Mouse (Mus musculus) adrenal gland, adult (tissue): Measurements from ENCODE around the gene BC025446.
A peak's percentile ranks its signal among the peaks of the same experiment; 100 is the strongest.

Experiments
- DNase-seq, 2 experiments: peaks; one replicate each; pipeline ENCODE4 v3.0.0; 2022 to 2023; ENCODE audit warnings: low spot score in 1 of 2; ENCODE audit not compliant: inconsistent age in 2 of 2

The BC025446 gene

GRCm38 (mm10) chr15:75215778-75216691 is at the start of gene BC025446:
Gene BC025446 (plus strand): TSS chr15:75216376.
- no peak for DNase-seq

GRCm38 (mm10) chr15:75175506-75175905 is 40.7 kb upstream of the BC025446 start:
- DNase-seq = peak; percentile 17 to 67

GRCm38 (mm10) chr15:75186291-75186690 is 29.9 kb upstream of the BC025446 start:
- no peak for DNase-seq

GRCm38 (mm10) chr15:75189116-75189515 is 27.1 kb upstream of the BC025446 start:
- peak in 1 of 2 experiments; percentile 30 for DNase-seq

- peak in 1 of 2 experiments; percentile 36 for DNase-seq
Measured at GRCm38 (mm10) chr15:75190560-75190959, 25.6 kb upstream of the BC025446 start.

GRCm38 (mm10) chr15:75216831-75217230 is 655 bp downstream of the BC025446 start:
- DNase-seq = no peak

- DNase-seq = no peak
Measured at GRCm38 (mm10) chr15:75221942-75222341, 5.8 kb downstream of the BC025446 start.

GRCm38 (mm10) chr15:75237736-75238288 is 21.6 kb downstream of the BC025446 start:
- DNase-seq = no peak

- no peak for DNase-seq
Measured at GRCm38 (mm10) chr15:75240558-75240957, 24.4 kb downstream of the BC025446 start.

GRCm38 (mm10) chr15:75242756-75243640 is 26.8 kb downstream of the BC025446 start:
- no peak for DNase-seq

- no peak for DNase-seq
Measured at GRCm38 (mm10) chr15:75254671-75255070, 38.5 kb downstream of the BC025446 start.

GRCm38 (mm10) chr15:75265863-75266262 is 49.7 kb downstream of the BC025446 start:
- DNase-seq = no peak

GRCm38 (mm10) chr15:75266626-75267025 is 50.5 kb downstream of the BC025446 start:
- no peak for DNase-seq

- no peak for DNase-seq
Measured at GRCm38 (mm10) chr15:75268121-75268520, 51.9 kb downstream of the BC025446 start, which contains the start of gene Ly6f. Gene Ly6f (plus strand): TSS chr15:75268421.

GRCm38 (mm10) chr15:75268916-75269829 is 53.0 kb downstream of the BC025446 start:
- DNase-seq = no peak

- no peak for DNase-seq
Measured at GRCm38 (mm10) chr15:75270169-75270568, 54.0 kb downstream of the BC025446 start.

GRCm38 (mm10) chr15:75270691-75271362 is 54.7 kb downstream of the BC025446 start:
- DNase-seq = no peak

GRCm38 (mm10) chr15:75271426-75271825 is 55.2 kb downstream of the BC025446 start:
- no peak for DNase-seq

- no peak for DNase-seq
Measured at GRCm38 (mm10) chr15:75271891-75272290, 55.7 kb downstream of the BC025446 start.
